Mouse (Mus musculus) myocyte (in vitro differentiated cells): Measurements from ENCODE around the gene Tmem120b. TPM values are rescaled to one million over a fixed set of nuclear protein-coding genes. Genes with fewer than 3 reads are reported as not detected.

Experiments
- H3K27me3 ChIP-seq: one replicate; pipeline ENCODE4 v1.6.1; 2011; ENCODE audit not compliant: control insufficient read depth, insufficient read depth, insufficient read length
- H3K36me3 ChIP-seq: one replicate; pipeline ENCODE4 v1.6.1; 2011; ENCODE audit not compliant: control insufficient read depth, insufficient read depth
- H3K4me2 ChIP-seq: one replicate; pipeline ENCODE4 v1.6.1; 2011; ENCODE audit warnings: low read depth, control low read depth
- H3K4me3 ChIP-seq: one replicate; pipeline ENCODE4 v1.5.1; 2011; ENCODE audit warnings: mild to moderate bottlenecking, control low read depth, moderate library complexity
- H3K79me2 ChIP-seq: one replicate; pipeline ENCODE4 v1.6.1; 2011; ENCODE audit not compliant: control insufficient read depth, insufficient read depth
- H3ac ChIP-seq: one replicate; pipeline ENCODE4 v1.6.1; 2011; ENCODE audit not compliant: control insufficient read depth, insufficient read length
- CEBPB ChIP-seq: IDR thresholded peaks from 2 replicates; pipeline ENCODE4 v1.6.1; 2011; ENCODE audit warnings: mild to moderate bottlenecking, moderate library complexity; ENCODE audit not compliant: poor library complexity, insufficient read depth, severe bottlenecking
- E2F4 ChIP-seq: IDR thresholded peaks from one replicate; pipeline ENCODE4 v1.6.1; 2011; ENCODE audit warnings: mild to moderate bottlenecking, control low read depth, moderate library complexity; ENCODE audit not compliant: insufficient read depth
- MAX ChIP-seq: IDR thresholded peaks from one replicate; pipeline ENCODE4 v1.6.1; 2011; ENCODE audit warnings: low read depth, mild to moderate bottlenecking, control low read depth
- MYOD1 ChIP-seq, 3 experiments: IDR thresholded peaks; one replicate each; pipeline ENCODE4 v1.6.1; 2011; ENCODE audit warnings: control low read depth in 2 of 3, low read depth in 2 of 3, mild to moderate bottlenecking in 2 of 3, moderate library complexity in 1 of 3; ENCODE audit not compliant: insufficient read length in 2 of 3, control insufficient read depth in 1 of 3
- MYOG ChIP-seq, 3 experiments: IDR thresholded peaks; one replicate each; pipeline ENCODE4 v1.6.1; 2011; ENCODE audit warnings: control low read depth in 2 of 3, low read depth in 2 of 3, mild to moderate bottlenecking in 2 of 3; ENCODE audit not compliant: insufficient read length in 2 of 3, control insufficient read depth in 1 of 3, insufficient read depth in 1 of 3
- POLR2A ChIP-seq: IDR thresholded peaks from one replicate; pipeline ENCODE4 v1.6.1; 2011; ENCODE audit warnings: low read depth, mild to moderate bottlenecking, control low read depth, moderate library complexity; ENCODE audit not compliant: insufficient read length
- POLR2AphosphoS2 ChIP-seq: IDR thresholded peaks from one replicate; pipeline ENCODE4 v1.6.1; 2011; ENCODE audit warnings: low read depth, control low read depth; ENCODE audit not compliant: insufficient read length
- REST ChIP-seq: IDR thresholded peaks from one replicate; pipeline ENCODE4 v1.6.1; 2011; ENCODE audit warnings: mild to moderate bottlenecking, control low read depth, moderate library complexity; ENCODE audit not compliant: insufficient read depth, insufficient read length
- SRF ChIP-seq: IDR thresholded peaks from one replicate; pipeline ENCODE4 v1.6.1; 2011; ENCODE audit warnings: low read depth; ENCODE audit not compliant: control insufficient read depth, insufficient read length
- TCF12 ChIP-seq: IDR thresholded peaks from one replicate; pipeline ENCODE4 v1.6.1; 2011; ENCODE audit warnings: mild to moderate bottlenecking, control low read depth; ENCODE audit not compliant: poor library complexity, insufficient read depth, severe bottlenecking
- TCF3 ChIP-seq: IDR thresholded peaks from one replicate; pipeline ENCODE4 v1.6.1; 2011; ENCODE audit warnings: low read depth, control low read depth; ENCODE audit not compliant: insufficient read length
- USF1 ChIP-seq: IDR thresholded peaks from one replicate; pipeline ENCODE4 v1.6.1; 2011; ENCODE audit warnings: low read depth, mild to moderate bottlenecking, control low read depth, moderate library complexity
- polyA plus RNA-seq: library from polyadenylated mRNA; unstranded; fragments of >200 nt; fragmentation: generic; extraction: Trizol; gene quantifications from one replicate; pipeline ENCODE4 v1.2.1, GENCODE M21; 2012; ENCODE audit warnings: missing spikeins

The Tmem120b gene
- polyA plus RNA-seq, 1 experiment, result 41.3 TPM

GRCm38 (mm10) chr5:123114109-123114508 is 45.9 kb downstream of the Tmem120b start:
- Histone ChIP-seq H3K27me3 (no peaks in the 10 kb centered on the region), H3K36me3 (peaks cover 5% of the 10 kb centered on the region), H3K4me3 (no peak overlapping the region), H3K4me2 (no peak overlapping the region), H3K79me2 (no peaks in the 10 kb centered on the region), H3ac (no peak overlapping the region)
- no peak for TF ChIP-seq MAX
- TF ChIP-seq MYOD1 (IDR thresholded peaks at IDR 0.05; ENCODE audit: control insufficient read depth in 1 of 3, insufficient read length in 2 of 3, low read depth in 2 of 3), result no peak
- no peak for TF ChIP-seq POLR2A
- no peak for TF ChIP-seq SRF
- no peak for TF ChIP-seq E2F4
- no peak for TF ChIP-seq REST

GRCm38 (mm10) chr5:123114924-123115323 is 46.7 kb downstream of the Tmem120b start:
- Histone ChIP-seq H3K79me2 (no peaks in the 10 kb centered on the region), H3K4me2 (no peak overlapping the region), H3K4me3 (no peak overlapping the region), H3K27me3 (no peaks in the 10 kb centered on the region), H3K36me3 (peaks cover 5% of the 10 kb centered on the region), H3ac (no peak overlapping the region)
- TF ChIP-seq POLR2AphosphoS2, result no peak
- TF ChIP-seq TCF3, result no peak
- no peak for TF ChIP-seq MYOD1 (IDR thresholded peaks at IDR 0.05; ENCODE audit: control insufficient read depth in 1 of 3, insufficient read length in 2 of 3, low read depth in 2 of 3)
- no peak for TF ChIP-seq CEBPB
- no peak for TF ChIP-seq MAX
- no peak for TF ChIP-seq MYOG (IDR thresholded peaks at IDR 0.05; ENCODE audit: control insufficient read depth in 1 of 3, insufficient read depth in 1 of 3, insufficient read length in 2 of 3, low read depth in 2 of 3)
- no peak for TF ChIP-seq USF1

- peaks cover 4% of the 10 kb centered on the region for H3K36me3 ChIP-seq
- H3K4me3 ChIP-seq, result no peak overlapping the region
- no peak for TF ChIP-seq MYOG (IDR thresholded peaks at IDR 0.05; ENCODE audit: control insufficient read depth in 1 of 3, insufficient read depth in 1 of 3, insufficient read length in 2 of 3, low read depth in 2 of 3)
- TF ChIP-seq MYOD1 (IDR thresholded peaks at IDR 0.05; ENCODE audit: control insufficient read depth in 1 of 3, insufficient read length in 2 of 3, low read depth in 2 of 3), result no peak
- TF ChIP-seq CEBPB, result no peak
- TF ChIP-seq REST, result no peak
- no peak for TF ChIP-seq POLR2A
- no peak for TF ChIP-seq TCF12
- TF ChIP-seq E2F4, result no peak
- no peak for TF ChIP-seq POLR2AphosphoS2
- TF ChIP-seq TCF3, result no peak
- TF ChIP-seq SRF, result no peak
- no peak for TF ChIP-seq USF1
- TF ChIP-seq MAX, result no peak
- no peak overlapping the region for H3ac ChIP-seq
- H3K27me3 ChIP-seq, result no peaks in the 10 kb centered on the region
- no peak overlapping the region for H3K4me2 ChIP-seq
- no peaks in the 10 kb centered on the region for H3K79me2 ChIP-seq
Measured at GRCm38 (mm10) chr5:123116080-123116479, 47.9 kb downstream of the Tmem120b start.

- Histone ChIP-seq H3K79me2 (no peaks in the 10 kb centered on the region), H3ac (no peak overlapping the region), H3K27me3 (no peaks in the 10 kb centered on the region), H3K4me3 (no peak overlapping the region), H3K36me3 (no peaks in the 10 kb centered on the region), H3K4me2 (no peak overlapping the region)
- TF ChIP-seq REST (no peak), CEBPB (no peak), SRF (no peak), MAX (no peak)
Measured at GRCm38 (mm10) chr5:123117257-123117656, 49.0 kb downstream of the Tmem120b start.

GRCm38 (mm10) chr5:123117773-123118172 is 49.6 kb downstream of the Tmem120b start:
- Histone ChIP-seq H3K79me2 (no peaks in the 10 kb centered on the region), H3ac (no peak overlapping the region), H3K4me3 (no peak overlapping the region), H3K36me3 (no peaks in the 10 kb centered on the region), H3K4me2 (no peak overlapping the region), H3K27me3 (no peaks in the 10 kb centered on the region)
- TF ChIP-seq TCF12 (no peak), E2F4 (no peak), POLR2AphosphoS2 (no peak), MYOD1 (IDR thresholded peaks at IDR 0.05; ENCODE audit: control insufficient read depth in 1 of 3, insufficient read length in 2 of 3, low read depth in 2 of 3) (no peak), MAX (no peak), POLR2A (no peak), REST (no peak), USF1 (no peak), MYOG (IDR thresholded peaks at IDR 0.05; ENCODE audit: control insufficient read depth in 1 of 3, insufficient read depth in 1 of 3, insufficient read length in 2 of 3, low read depth in 2 of 3) (no peak), TCF3 (no peak), CEBPB (no peak), SRF (no peak)
